Mouse (Mus musculus) lung, adult 2 months (tissue): ENCODE measurements around the gene Gm28635. TPM values are rescaled to one million over a fixed set of nuclear protein-coding genes. Genes with fewer than 3 reads are reported as not detected.

Experiments
- DNase-seq: peaks from one replicate; pipeline ENCODE4 v3.0.0; 2022
- H3K4me1 ChIP-seq: fragments of 200-500 bp; 2 replicates; pipeline ENCODE4 v1.6.1; 2011; ENCODE audit warnings: low read length; ENCODE audit not compliant: control insufficient read depth, insufficient read depth
- H3K4me3 ChIP-seq: fragments of 200-500 bp; replicated peaks from 2 replicates; pipeline ENCODE3; 2011; ENCODE audit warnings: low read depth, mild to moderate bottlenecking, control low read depth, low read length; ENCODE audit errors: extremely low read depth
- CTCF ChIP-seq: fragments of 200-500 bp; IDR thresholded peaks from 2 replicates; pipeline ENCODE4 v1.5.1; 2011; ENCODE audit warnings: mild to moderate bottlenecking, low read length, control low read depth; ENCODE audit not compliant: insufficient read depth
- POLR2A ChIP-seq: fragments of 200-500 bp; IDR thresholded peaks from 2 replicates; pipeline ENCODE4 v1.6.1; 2011; ENCODE audit warnings: low read depth, mild to moderate bottlenecking, control low read depth, low read length, borderline replicate concordance; ENCODE audit errors: extremely low read depth
- whole genome bisulfite sequencing: fragments of 180-500 bp; shearing (Covaris S2); methylation state at CpG from one replicate; pipeline ENCODE4 v1.1.7; 2018; 5-methylcytosine and 5-hydroxymethylcytosine counted together
- polyA plus RNA-seq: library from polyadenylated mRNA; depleted of rRNA; stranded (reverse); fragments of >200 nt; gene quantifications from 2 replicates; pipeline ENCODE4 v1.2.3, GENCODE M21; 2012; rRNA removed

Gene Gm28635
- polyA plus RNA-seq, 1 experiment = not detected

- no peak for DNase-seq
- TF ChIP-seq CTCF (no peak), POLR2A (no peak)
- no peak overlapping the region for H3K4me3 ChIP-seq
- 79% methylated on average over 4 of the region's 4 CpGs for WGBS
- H3K4me1 ChIP-seq = no peaks in the 10 kb centered on the region
Observed at GRCm38 (mm10) chr2:84574130-84574529, 103.7 kb downstream of the Gm28635 start.

DNA sequence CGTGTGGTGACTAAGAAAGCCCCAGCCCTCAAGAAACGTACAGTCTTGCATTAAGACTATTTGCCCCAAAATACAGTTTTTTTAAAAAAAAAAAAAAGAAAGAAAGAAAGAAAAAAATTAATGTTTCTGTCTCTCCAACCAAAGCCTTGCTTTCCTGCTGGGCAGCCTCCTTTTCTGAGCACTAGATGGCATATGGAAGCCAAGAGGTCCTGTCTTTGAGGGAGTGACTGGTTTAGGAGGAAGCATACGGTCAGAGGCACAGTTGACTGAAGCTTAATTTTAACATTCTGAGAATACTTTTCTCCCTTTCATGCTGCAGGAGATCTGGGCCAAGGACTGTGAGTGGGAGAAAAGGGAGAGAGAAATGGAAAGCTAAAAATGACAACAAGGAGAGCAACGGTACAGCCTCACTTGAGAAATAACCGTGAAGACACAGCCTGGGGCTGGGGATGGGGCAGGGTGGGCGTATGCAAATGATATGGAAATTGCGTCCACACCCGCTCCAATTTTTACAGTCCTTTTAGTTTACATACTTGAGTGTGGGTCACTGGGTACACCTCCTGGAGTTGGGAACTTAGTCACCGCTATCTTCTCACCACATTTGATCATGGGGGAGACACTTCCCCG, 120.8 kb downstream of the Gm28635 start:
- WGBS = 43% methylated on average over 10 of the region's 10 CpGs
- H3K4me1 ChIP-seq = no peaks in the 10 kb centered on the region
- TF ChIP-seq CTCF = 0 out of 2 replicates have a peak, but pooled peaks have one; percentile 19
- no peak for TF ChIP-seq POLR2A
- DNase-seq = peak; percentile 10
- H3K4me3 ChIP-seq = no peak overlapping the region

Other genes with a start within 250 kb of the Gm28635 start
- gene Tfpi, start 201.3 kb downstream of the Gm28635 start, polyA plus RNA-seq = 6.2 and 10.5 TPM in 2 replicates
- gene Ctnnd1, start 27.3 kb downstream of the Gm28635 start, polyA plus RNA-seq = 86.2 and 130 TPM in 2 replicates
- 0.05 TPM in 1 of 2 replicates, not detected in the other for gene Btbd18, start 19.0 kb downstream of the Gm28635 start, polyA plus RNA-seq
- 40.4 and 51.7 TPM in 2 replicates for gene Selenoh, start 7.3 kb downstream of the Gm28635 start, polyA plus RNA-seq
- gene Med19, start 361 bp upstream of the Gm28635 start, polyA plus RNA-seq = 6.9 and 8.9 TPM in 2 replicates
- gene Tmx2, start 1.1 kb upstream of the Gm28635 start, polyA plus RNA-seq = 41.8 and 57.7 TPM in 2 replicates
- 34.6 and 41.4 TPM in 2 replicates for gene Zdhhc5, start 37.1 kb upstream of the Gm28635 start, polyA plus RNA-seq
- 6.0 and 10.3 TPM in 2 replicates for gene Clp1, start 49.3 kb upstream of the Gm28635 start, polyA plus RNA-seq
- 1.6 and 2.0 TPM in 2 replicates for gene Ypel4, start 56.0 kb upstream of the Gm28635 start, polyA plus RNA-seq
- gene Gm19426, start 65.6 kb upstream of the Gm28635 start, polyA plus RNA-seq = 1.8 and 4.1 TPM in 2 replicates
- 822 and 853 TPM in 2 replicates for gene Serping1, start 97.4 kb upstream of the Gm28635 start, polyA plus RNA-seq
- gene Ube2l6, start 120.8 kb upstream of the Gm28635 start, polyA plus RNA-seq = 45.0 and 47.0 TPM in 2 replicates
- 3.5 TPM in 1 of 2 replicates, not detected in the other for gene Smtnl1, start 144.6 kb upstream of the Gm28635 start, polyA plus RNA-seq
- gene Timm10, start 149.0 kb upstream of the Gm28635 start, polyA plus RNA-seq = 20.2 and 25.1 TPM in 2 replicates
- gene Slc43a1, start 160.8 kb upstream of the Gm28635 start, polyA plus RNA-seq = 3.9 and 7.5 TPM in 2 replicates
- 2.7 and 9.7 TPM in 2 replicates for gene Rtn4rl2, start 208.7 kb upstream of the Gm28635 start, polyA plus RNA-seq